Mouse (Mus musculus): Measurements from ENCODE around the gene Ank2.

GRCm38 (mm10) chr3:127350602-127351362, 148.4 kb downstream of the Ank2 start:
- TF ChIP-seq CTCF (IDR thresholded peaks at IDR 0.05; ENCODE audit: extremely low read depth, insufficient read length, insufficient replicate concordance, low read depth, low read length) (no peak), POLR2A (IDR thresholded peaks at IDR 0.05; ENCODE audit: low read depth, low read length) (no peak)

Data from small intestine, adult 2 months (tissue).